Mouse (Mus musculus) stomach, embryonic 15.5 days (tissue): ENCODE measurements at regions not wholly inside any gene's neighbourhood (a gene's known extent, or its start where the extent isn't known, plus 50 kb on each side); places are given as distances from the start of the nearest gene placed in this dataset.
A peak's percentile ranks its signal among the peaks of the same experiment; 100 is the strongest.

Experiments
- ATAC-seq: fragments of 200-750 bp; cut with Nextera tagmentation; 2 replicates; pipeline ENCODE4 v1.8.0; 2017; ENCODE audit warnings: low read depth, moderate number of reproducible peaks, moderate TSS enrichment; ENCODE audit not compliant: insufficient read depth, low FRiP score
- H3K27ac ChIP-seq: fragments of 300-500 bp; sonication (generic); 2 replicates; pipeline ENCODE4 v1.5.1; 2015; ENCODE audit warnings: mild to moderate bottlenecking, inconsistent platforms
- H3K27me3 ChIP-seq: fragments of 300-500 bp; sonication (generic); replicated peaks from 2 replicates; pipeline ENCODE4 v1.6.1; 2015; ENCODE audit warnings: inconsistent platforms
- H3K36me3 ChIP-seq: fragments of 300-500 bp; sonication (generic); 2 replicates; pipeline ENCODE4 v1.6.1; 2015; ENCODE audit warnings: inconsistent platforms
- H3K4me1 ChIP-seq: fragments of 300-500 bp; sonication (generic); 2 replicates; pipeline ENCODE4 v1.6.1; 2015; ENCODE audit warnings: inconsistent platforms
- H3K4me2 ChIP-seq: fragments of 300-500 bp; sonication (generic); 2 replicates; pipeline ENCODE4 v1.6.1; 2015; ENCODE audit warnings: mild to moderate bottlenecking, inconsistent platforms
- H3K4me3 ChIP-seq: fragments of 300-500 bp; sonication (generic); replicated peaks from 2 replicates; pipeline ENCODE4 v1.5.1; 2015; ENCODE audit warnings: inconsistent platforms
- H3K9ac ChIP-seq: fragments of 300-500 bp; sonication (generic); 2 replicates; pipeline ENCODE4 v1.6.1; 2015; ENCODE audit warnings: inconsistent platforms
- H3K9me3 ChIP-seq: fragments of 300-500 bp; sonication (generic); 2 replicates; pipeline ENCODE4 v1.6.1; 2016; ENCODE audit warnings: inconsistent platforms
- WGBS: fragments of 180-500 bp; shearing (Covaris S2); methylation state at CpG from one replicate; pipeline ENCODE4 v1.1.7; 2015; 5-methylcytosine and 5-hydroxymethylcytosine counted together

- Histone ChIP-seq H3K27me3 (no peaks in the 10 kb centered on the region), H3K9me3 (no peaks in the 10 kb centered on the region), H3K4me1 (0 out of 2 replicates have a peak, but pooled peaks cover 6% of the 10 kb centered on the region), H3K36me3 (no peaks in the 10 kb centered on the region), H3K9ac (no peak overlapping the region), H3K4me3 (no peak overlapping the region), H3K27ac (peak overlapping the region; percentile 61), H3K4me2 (peak overlapping the region; percentile 13)
- ATAC-seq: peak; percentile 68; the same call in 1 of the 2 replicates
- 37% methylated on average over 16 of the region's 16 CpGs for WGBS
Measured at GRCm38 (mm10) chr2:115385207-115386168, 196.0 kb upstream of the BC052040 start.

GRCm38 (mm10) chr2:115391575-115391974 lies 189.9 kb upstream of the BC052040 start:
- H3K9ac ChIP-seq: no peak overlapping the region
- 77% methylated on average over 7 of the region's 7 CpGs for WGBS
- no peak overlapping the region for H3K4me3 ChIP-seq
- no peaks in the 10 kb centered on the region for H3K9me3 ChIP-seq
- no peak overlapping the region for H3K27ac ChIP-seq
- H3K4me2 ChIP-seq: no peak overlapping the region
- no peak for ATAC-seq
- H3K36me3 ChIP-seq: no peaks in the 10 kb centered on the region
- no peaks in the 10 kb centered on the region for H3K4me1 ChIP-seq
- H3K27me3 ChIP-seq: no peaks in the 10 kb centered on the region

GRCm38 (mm10) chr2:115392082-115392762 lies 189.3 kb upstream of the BC052040 start:
- Histone ChIP-seq H3K9ac (no peak overlapping the region), H3K4me1 (no peaks in the 10 kb centered on the region), H3K9me3 (no peaks in the 10 kb centered on the region), H3K4me2 (no peak overlapping the region), H3K4me3 (no peak overlapping the region), H3K27ac (no peak overlapping the region), H3K36me3 (no peaks in the 10 kb centered on the region), H3K27me3 (no peaks in the 10 kb centered on the region)
- 65% methylated on average over 8 of the region's 8 CpGs for WGBS
- ATAC-seq: no peak

- Histone ChIP-seq H3K36me3 (no peaks in the 10 kb centered on the region), H3K27ac (no peak overlapping the region), H3K4me1 (no peaks in the 10 kb centered on the region), H3K9ac (no peak overlapping the region), H3K4me3 (no peak overlapping the region), H3K27me3 (no peaks in the 10 kb centered on the region), H3K4me2 (no peak overlapping the region), H3K9me3 (no peaks in the 10 kb centered on the region)
- WGBS: 33% methylated on average over 4 of the region's 4 CpGs
- ATAC-seq: no peak
Measured at GRCm38 (mm10) chr2:115394091-115394490, 187.4 kb upstream of the BC052040 start.

- no peak for ATAC-seq
- 74% methylated on average over 4 of the region's 4 CpGs for WGBS
- H3K27ac ChIP-seq: no peak overlapping the region
- H3K4me1 ChIP-seq: no peaks in the 10 kb centered on the region
- H3K27me3 ChIP-seq: no peaks in the 10 kb centered on the region
- no peaks in the 10 kb centered on the region for H3K9me3 ChIP-seq
- H3K36me3 ChIP-seq: no peaks in the 10 kb centered on the region
- no peak overlapping the region for H3K9ac ChIP-seq
- H3K4me3 ChIP-seq: no peak overlapping the region
- no peak overlapping the region for H3K4me2 ChIP-seq
Measured at GRCm38 (mm10) chr2:115398550-115398949, 183.0 kb upstream of the BC052040 start.

- H3K4me3 ChIP-seq: no peak overlapping the region
- no peaks in the 10 kb centered on the region for H3K36me3 ChIP-seq
- no peak overlapping the region for H3K9ac ChIP-seq
- WGBS: 69% methylated on average over 6 of the region's 6 CpGs
- no peak for ATAC-seq
- H3K27me3 ChIP-seq: no peaks in the 10 kb centered on the region
- H3K4me1 ChIP-seq: no peaks in the 10 kb centered on the region
- no peak overlapping the region for H3K27ac ChIP-seq
- no peaks in the 10 kb centered on the region for H3K9me3 ChIP-seq
- H3K4me2 ChIP-seq: no peak overlapping the region
Measured at GRCm38 (mm10) chr2:115399107-115399740, 182.3 kb upstream of the BC052040 start.

GRCm38 (mm10) chr2:115399987-115400550 lies 181.4 kb upstream of the BC052040 start:
- Histone ChIP-seq H3K36me3 (no peaks in the 10 kb centered on the region), H3K4me3 (no peak overlapping the region), H3K4me1 (no peaks in the 10 kb centered on the region), H3K27ac (no peak overlapping the region), H3K9me3 (no peaks in the 10 kb centered on the region), H3K4me2 (no peak overlapping the region), H3K27me3 (no peaks in the 10 kb centered on the region), H3K9ac (no peak overlapping the region)
- WGBS: 91% methylated on average over 10 of the region's 10 CpGs
- no peak for ATAC-seq

GRCm38 (mm10) chr2:115402246-115402645 lies 179.3 kb upstream of the BC052040 start:
- 34% methylated on average over 2 of the region's 2 CpGs for WGBS
- no peaks in the 10 kb centered on the region for H3K27me3 ChIP-seq
- H3K4me1 ChIP-seq: no peaks in the 10 kb centered on the region
- H3K9me3 ChIP-seq: no peaks in the 10 kb centered on the region
- H3K27ac ChIP-seq: no peak overlapping the region
- no peak overlapping the region for H3K4me3 ChIP-seq
- ATAC-seq: no peak
- no peak overlapping the region for H3K4me2 ChIP-seq
- H3K36me3 ChIP-seq: no peaks in the 10 kb centered on the region
- H3K9ac ChIP-seq: no peak overlapping the region

GRCm38 (mm10) chr2:115432476-115432875 lies 149.0 kb upstream of the BC052040 start:
- Histone ChIP-seq H3K4me3 (no peak overlapping the region), H3K4me1 (no peaks in the 10 kb centered on the region), H3K9me3 (no peaks in the 10 kb centered on the region), H3K4me2 (no peak overlapping the region), H3K27me3 (no peaks in the 10 kb centered on the region), H3K36me3 (no peaks in the 10 kb centered on the region), H3K9ac (no peak overlapping the region), H3K27ac (no peak overlapping the region)
- ATAC-seq: no peak
- 40% methylated on average over 2 of the region's 2 CpGs for WGBS

GRCm38 (mm10) chr2:115441100-115441499 lies 140.4 kb upstream of the BC052040 start:
- Histone ChIP-seq H3K9ac (no peak overlapping the region), H3K27me3 (no peaks in the 10 kb centered on the region), H3K4me1 (no peaks in the 10 kb centered on the region), H3K4me3 (no peak overlapping the region), H3K9me3 (no peaks in the 10 kb centered on the region), H3K36me3 (no peaks in the 10 kb centered on the region), H3K4me2 (no peak overlapping the region), H3K27ac (no peak overlapping the region)
- ATAC-seq: no peak
- 12% methylated on average over 1 of the region's 1 CpGs for WGBS

- no peak overlapping the region for H3K4me3 ChIP-seq
- H3K27ac ChIP-seq: no peak overlapping the region
- H3K9me3 ChIP-seq: no peaks in the 10 kb centered on the region
- peak; percentile 60 for ATAC-seq
- no peak overlapping the region for H3K9ac ChIP-seq
- no peaks in the 10 kb centered on the region for H3K27me3 ChIP-seq
- H3K4me1 ChIP-seq: no peaks in the 10 kb centered on the region
- 73% methylated on average over 6 of the region's 6 CpGs for WGBS
- H3K4me2 ChIP-seq: no peak overlapping the region
- no peaks in the 10 kb centered on the region for H3K36me3 ChIP-seq
Measured at GRCm38 (mm10) chr2:115449783-115450483, 131.6 kb upstream of the BC052040 start.
